Mouse (Mus musculus) thymus, adult 2 months (tissue): ENCODE data around the gene Enc1.

ENCODE experiments used
- CTCF ChIP-seq: fragments of 200-500 bp; IDR thresholded peaks from 2 replicates; pipeline ENCODE4 v1.5.1; 2012; ENCODE audit warnings: mild to moderate bottlenecking, control low read depth, low read length, moderate library complexity, borderline replicate concordance; ENCODE audit not compliant: control insufficient read depth, poor library complexity, insufficient read depth; ENCODE audit errors: extremely low read depth
- POLR2A ChIP-seq: fragments of 200-500 bp; IDR thresholded peaks from 2 replicates; pipeline ENCODE4 v1.6.1; 2012; ENCODE audit warnings: mild to moderate bottlenecking, low read length, control low read depth, moderate library complexity; ENCODE audit not compliant: control insufficient read depth, poor library complexity, insufficient read depth; ENCODE audit errors: extremely low read depth

DNA sequence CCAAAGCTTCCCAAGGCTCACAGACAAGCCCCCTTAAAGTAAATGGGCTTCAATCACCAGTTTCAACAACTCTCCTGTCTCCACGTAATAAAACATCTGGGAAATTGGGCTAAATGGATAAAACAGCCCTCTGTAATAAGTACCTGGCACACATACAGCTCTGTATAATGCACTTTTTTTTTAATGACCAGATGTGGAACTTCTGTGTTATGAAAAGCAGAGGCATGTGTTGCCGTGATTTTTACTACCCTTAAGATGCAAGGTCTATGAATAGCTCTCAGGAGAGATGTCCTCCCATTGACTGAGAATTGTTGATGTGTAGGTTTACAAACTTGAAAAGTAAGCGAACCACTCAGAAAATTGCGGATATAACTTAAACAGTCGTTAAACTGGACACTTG is 24.7 kb upstream of the Enc1 start:
- TF ChIP-seq CTCF, result no peak
- TF ChIP-seq POLR2A, result no peak
